Mouse (Mus musculus) hindbrain, postnatal 0 days (tissue): ENCODE data around the gene Gtse1. TPM values are rescaled to one million over a fixed set of nuclear protein-coding genes. Genes with fewer than 3 reads are reported as not detected.
A peak's percentile ranks its signal among the peaks of the same experiment; 100 is the strongest.

Source experiments
- ATAC-seq: fragments of 200-750 bp; cut with Nextera tagmentation; 2 replicates; pipeline ENCODE4 v1.8.0; 2017; ENCODE audit warnings: mild to moderate bottlenecking, moderate TSS enrichment, moderate library complexity
- DNase-seq: peaks from one replicate; pipeline ENCODE4 v3.0.0-alpha.2; 2015; ENCODE audit warnings: low spot score
- H3K27ac ChIP-seq: fragments of 300-500 bp; sonication (generic); 2 replicates; pipeline ENCODE4 v1.5.1; 2014; ENCODE audit warnings: mild to moderate bottlenecking
- H3K27me3 ChIP-seq: fragments of 300-500 bp; sonication (generic); 2 replicates; pipeline ENCODE4 v1.6.1; 2014; ENCODE audit warnings: low read length, mixed read lengths; ENCODE audit not compliant: insufficient read depth
- H3K36me3 ChIP-seq: fragments of 300-500 bp; sonication (generic); 2 replicates; pipeline ENCODE4 v1.6.1; 2014; ENCODE audit warnings: low read length, mixed read lengths; ENCODE audit not compliant: insufficient read depth
- H3K4me1 ChIP-seq: fragments of 300-500 bp; sonication (generic); 2 replicates; pipeline ENCODE4 v1.6.1; 2014; ENCODE audit warnings: antibody characterized with exemption, low read length, mixed read lengths; ENCODE audit not compliant: insufficient read depth
- H3K4me2 ChIP-seq: fragments of 300-500 bp; sonication (generic); 2 replicates; pipeline ENCODE4 v1.6.1; 2014; ENCODE audit warnings: low read depth, mild to moderate bottlenecking, low read length, moderate library complexity, mixed read lengths
- H3K4me3 ChIP-seq: fragments of 300-500 bp; sonication (generic); 2 replicates; pipeline ENCODE4 v1.5.1; 2014; ENCODE audit warnings: low read length
- H3K9ac ChIP-seq: fragments of 300-500 bp; sonication (generic); replicated peaks from 2 replicates; pipeline ENCODE4 v1.6.1; 2014; ENCODE audit warnings: mild to moderate bottlenecking, low read length, moderate library complexity, mixed read lengths
- H3K9me3 ChIP-seq: fragments of 300-500 bp; sonication (generic); 2 replicates; pipeline ENCODE4 v1.6.1; 2016; ENCODE audit warnings: low read length, mixed read lengths
- CTCF ChIP-seq: IDR thresholded peaks from 2 replicates; pipeline ENCODE4 v1.5.1; 2016; ENCODE audit warnings: antibody characterized with exemption, control low read depth, low read depth
- WGBS: fragments of 180-500 bp; shearing (Covaris S2); extraction: QIAGEN DNeasy Blood & Tissue Kit; methylation state at CpG from one replicate; pipeline ENCODE4 v1.1.7; 2014; 5-methylcytosine and 5-hydroxymethylcytosine counted together
- polyA plus RNA-seq: library from polyadenylated mRNA; unstranded; fragments of >200 nt; fragmentation: Nextera tagmentation; extraction: Ambion mirVana; gene quantifications from 2 replicates; pipeline ENCODE4 v1.2.1, GENCODE M21; 2015
- total RNA-seq: library from RNA; depleted of rRNA; stranded (reverse); fragments of >200 nt; gene quantifications from 2 replicates; pipeline ENCODE4 v1.2.3, GENCODE M21; 2014

The Gtse1 gene
- total and polyA plus RNA-seq, 2 experiments from 2014 or later, result 4.9 to 10.5 TPM

DNA sequence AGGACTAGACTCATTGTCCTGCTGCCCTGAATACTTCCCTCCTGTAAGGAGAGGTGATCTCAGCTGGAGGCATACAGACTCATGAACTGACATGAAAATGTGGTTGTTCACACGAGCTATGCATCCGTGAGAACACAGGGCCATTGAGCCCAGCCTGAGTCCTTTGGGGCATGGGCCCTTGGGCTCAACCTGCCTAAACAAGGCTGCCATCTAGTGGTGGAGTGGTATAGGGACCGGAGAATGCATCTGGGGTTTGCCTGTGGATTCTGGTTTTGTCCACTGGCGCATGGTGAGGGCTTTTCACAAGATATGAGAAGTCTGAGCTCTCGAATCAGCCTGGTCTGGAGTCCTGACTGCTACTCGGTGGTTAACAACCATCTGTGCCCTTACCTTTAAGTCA is 8.2 kb downstream of the Gtse1 start:
- Histone ChIP-seq H3K9me3 (no peaks in the 10 kb centered on the region), H3K27me3 (no peaks in the 10 kb centered on the region), H3K27ac (no peak overlapping the region), H3K36me3 (no peaks in the 10 kb centered on the region), H3K4me2 (no peak overlapping the region), H3K9ac (no peak overlapping the region), H3K4me1 (no peaks in the 10 kb centered on the region), H3K4me3 (no peak overlapping the region)
- DNase-seq (peak; percentile 80), ATAC-seq (peak; percentile 71)
- peak; percentile 93 for TF ChIP-seq CTCF
- 48% methylated on average over 6 of the region's 6 CpGs for WGBS

DNA sequence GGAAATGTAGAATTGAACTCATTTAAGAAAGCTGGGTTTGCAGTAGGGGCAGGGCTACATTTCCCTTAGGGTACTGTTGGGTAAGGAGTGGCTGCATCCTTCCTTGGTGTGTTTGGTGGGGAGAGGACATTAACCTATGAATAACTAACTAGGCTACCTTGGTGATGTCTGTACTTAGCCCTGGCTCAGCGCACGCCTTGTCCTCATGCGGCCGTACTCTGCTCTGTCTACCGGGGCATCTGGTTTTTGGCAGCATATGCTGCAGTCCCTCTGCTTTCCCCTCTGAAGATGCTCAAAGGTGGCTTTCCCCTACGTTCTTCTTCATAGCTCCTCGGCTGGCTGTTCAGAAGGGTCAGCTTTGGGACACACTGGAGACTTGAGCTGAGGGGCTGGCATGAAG is 17.8 kb downstream of the Gtse1 start:
- no peak overlapping the region for H3K27ac ChIP-seq
- H3K4me1 ChIP-seq, result peaks cover 14% of the 10 kb centered on the region; the same call in 1 of the 2 replicates
- WGBS, result 91% methylated on average over 7 of the region's 7 CpGs
- H3K4me3 ChIP-seq, result no peak overlapping the region
- no peak overlapping the region for H3K4me2 ChIP-seq
- DNase-seq, result no peak
- no peak for ATAC-seq
- no peaks in the 10 kb centered on the region for H3K9me3 ChIP-seq
- H3K9ac ChIP-seq, result no peak overlapping the region
- no peak for TF ChIP-seq CTCF
- H3K27me3 ChIP-seq, result no peaks in the 10 kb centered on the region
- H3K36me3 ChIP-seq, result peaks cover under 1% of the 10 kb centered on the region

DNA sequence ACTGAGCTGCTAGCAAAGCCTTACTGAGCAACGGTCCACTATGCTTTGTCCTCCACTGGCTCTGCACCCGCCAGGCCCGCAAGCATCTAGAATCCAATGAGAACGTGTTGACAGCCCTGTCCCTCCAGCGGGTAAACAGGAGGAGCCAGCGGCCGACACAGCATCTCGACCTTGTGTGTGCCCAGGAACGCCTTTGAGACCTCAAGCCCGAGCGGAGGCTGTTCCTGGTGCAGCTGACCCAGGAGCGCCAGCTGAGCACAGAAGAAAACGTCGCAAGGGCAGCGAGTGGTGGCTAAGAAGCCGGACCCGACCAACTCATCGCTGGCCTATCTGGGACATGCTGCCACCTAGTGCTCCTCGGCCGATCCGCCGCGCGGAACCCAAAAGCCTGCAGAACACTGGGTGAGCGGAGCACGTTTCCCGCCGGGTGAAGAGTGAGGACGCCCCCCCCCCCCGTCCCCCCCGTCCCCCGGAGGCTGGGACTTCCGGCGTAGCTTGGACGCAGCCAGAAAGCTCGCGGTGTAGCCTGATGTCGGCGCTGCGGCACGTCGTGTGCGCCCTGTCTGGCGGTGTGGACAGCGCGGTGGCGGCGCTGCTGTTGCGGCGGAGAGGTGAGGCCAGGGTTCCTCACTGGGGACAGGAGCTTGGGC is 19.4 kb downstream of the Gtse1 start, which contains the start of gene Trmu:
TSS of gene Trmu (plus strand) at position 465 of the 650 bp plus-strand sequence.
- Histone ChIP-seq H3K9ac (peak within 1 kb of the TSS; percentile 78), H3K9me3 (no peaks in the 10 kb centered on the region), H3K36me3 (peaks cover 16% of the 10 kb centered on the region), H3K4me2 (peak within 1 kb of the TSS; percentile 89), H3K4me1 (peaks cover 14% of the 10 kb centered on the region; the same call in 1 of the 2 replicates), H3K27me3 (no peaks in the 10 kb centered on the region), H3K4me3 (peak within 1 kb of the TSS; percentile 61), H3K27ac (peak within 1 kb of the TSS; percentile 93)
- DNase-seq (peak; percentile 97), ATAC-seq (peak; percentile 97)
- under 1% methylated on average over 48 of the region's 50 CpGs for WGBS
- TF ChIP-seq CTCF, result peak; percentile 77

DNA sequence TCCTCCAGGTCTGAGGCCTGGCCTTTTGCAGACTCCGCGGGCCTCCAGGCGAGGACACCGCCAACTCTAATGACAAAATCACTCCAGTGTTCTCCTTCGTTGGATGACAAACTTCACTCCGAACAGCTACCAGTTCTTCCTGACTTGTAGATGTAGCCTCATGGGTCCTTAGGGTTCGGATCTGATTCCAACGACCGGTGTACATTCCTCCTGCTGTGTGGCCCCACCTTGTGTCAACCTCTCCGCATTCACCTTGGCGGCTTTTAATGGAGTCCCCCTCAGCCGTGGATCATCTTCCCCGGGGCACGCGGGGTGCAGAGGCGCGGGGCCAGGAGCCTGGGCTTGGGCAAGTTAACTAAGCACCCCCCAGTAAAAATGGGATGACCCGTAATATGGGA is 20.0 kb downstream of the Gtse1 start:
- ATAC-seq (no peak; the same call in 1 of the 2 replicates), DNase-seq (no peak)
- Histone ChIP-seq H3K4me2 (peak overlapping the region; percentile 89), H3K27ac (peak overlapping the region; percentile 93), H3K36me3 (peaks cover 16% of the 10 kb centered on the region), H3K9me3 (no peaks in the 10 kb centered on the region), H3K4me3 (peak overlapping the region; percentile 61), H3K9ac (peak overlapping the region; percentile 78), H3K27me3 (no peaks in the 10 kb centered on the region), H3K4me1 (peaks cover 14% of the 10 kb centered on the region; the same call in 1 of the 2 replicates)
- WGBS, result under 1% methylated on average over 18 of the region's 18 CpGs
- TF ChIP-seq CTCF, result no peak

DNA sequence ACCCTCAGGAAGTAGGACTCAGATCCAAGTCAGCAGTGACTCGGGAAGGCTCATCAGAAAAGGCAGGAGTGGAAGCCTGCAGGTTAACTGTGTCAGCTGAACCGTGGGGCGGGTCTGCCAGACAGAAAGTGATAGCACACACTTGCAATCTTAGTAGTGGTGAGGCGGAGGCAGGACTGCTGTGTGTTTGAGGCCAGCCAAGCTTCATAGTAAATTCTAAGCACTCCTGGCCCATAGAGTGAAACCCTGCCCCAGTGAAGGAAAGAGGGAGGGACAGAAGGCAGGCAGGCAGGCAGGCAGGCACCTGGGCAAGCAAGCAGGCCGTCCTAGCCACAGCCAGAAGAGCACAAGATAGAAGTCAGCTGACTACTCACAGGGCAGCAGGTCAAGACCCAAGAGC is 26.1 kb downstream of the Gtse1 start:
- ATAC-seq, result no peak
- DNase-seq, result no peak
- Histone ChIP-seq H3K4me3 (no peak overlapping the region), H3K27ac (no peak overlapping the region), H3K4me2 (no peak overlapping the region), H3K9ac (no peak overlapping the region), H3K9me3 (no peaks in the 10 kb centered on the region), H3K27me3 (no peaks in the 10 kb centered on the region), H3K4me1 (peaks cover 4% of the 10 kb centered on the region; the same call in 1 of the 2 replicates), H3K36me3 (peaks cover 30% of the 10 kb centered on the region)
- no peak for TF ChIP-seq CTCF
- WGBS, result 96% methylated on average over 5 of the region's 5 CpGs

DNA sequence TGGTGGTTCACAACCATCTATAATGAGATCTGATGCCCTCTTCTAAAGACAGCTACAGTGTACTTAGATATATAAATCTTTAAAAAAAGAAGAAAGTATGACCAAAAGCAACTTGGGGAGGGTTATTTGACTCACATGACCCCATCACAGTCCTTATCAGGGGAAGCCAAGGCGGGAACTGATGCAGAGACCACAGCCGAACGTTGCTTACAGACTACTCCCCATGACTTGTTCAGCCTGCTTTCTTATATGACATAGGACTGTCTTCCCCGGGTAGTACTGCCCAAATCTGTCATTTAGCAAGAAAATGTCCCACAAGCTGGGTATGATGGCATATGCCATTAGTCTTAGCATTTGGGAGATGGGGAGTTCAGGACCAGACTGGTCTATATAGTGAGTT is 29.7 kb downstream of the Gtse1 start:
- no peaks in the 10 kb centered on the region for H3K27me3 ChIP-seq

DNA sequence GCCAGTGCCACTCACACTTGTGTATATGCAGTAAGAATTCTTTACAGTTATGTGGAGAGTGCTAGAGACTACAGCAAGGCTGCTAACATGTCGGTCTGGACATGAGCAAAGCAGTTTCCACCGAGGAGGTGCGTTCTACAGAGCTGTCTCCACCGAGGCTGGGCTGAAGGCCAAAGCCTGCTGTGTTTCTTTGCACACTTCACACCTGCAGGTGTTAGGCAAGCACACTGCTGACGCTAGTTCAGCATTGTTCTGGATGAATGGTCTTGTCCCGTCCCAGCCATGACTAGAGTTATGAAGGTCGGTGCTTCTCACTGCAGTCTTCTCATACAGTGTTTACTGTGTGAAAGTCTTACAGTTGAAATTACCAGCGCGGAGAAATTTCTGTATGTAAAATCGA is 32.4 kb downstream of the Gtse1 start:
- H3K27ac ChIP-seq, result peak overlapping the region; percentile 79; the same call in 1 of the 2 replicates
- DNase-seq (peak; percentile 67), ATAC-seq (peak; percentile 20; the same call in 1 of the 2 replicates)
- no peaks in the 10 kb centered on the region for H3K9me3 ChIP-seq
- no peak overlapping the region for H3K9ac ChIP-seq
- WGBS, result 33% methylated on average over 10 of the region's 10 CpGs
- peaks cover 23% of the 10 kb centered on the region for H3K36me3 ChIP-seq
- no peaks in the 10 kb centered on the region for H3K4me1 ChIP-seq
- no peak for TF ChIP-seq CTCF
- no peak overlapping the region for H3K4me3 ChIP-seq
- H3K27me3 ChIP-seq, result no peaks in the 10 kb centered on the region
- H3K4me2 ChIP-seq, result no peak overlapping the region

More for the DNA sequence above, 29.7 kb downstream of the Gtse1 start:
- DNase-seq (no peak), ATAC-seq (no peak)
- TF ChIP-seq CTCF, result no peak
- Histone ChIP-seq H3K9me3 (no peaks in the 10 kb centered on the region), H3K9ac (no peak overlapping the region), H3K4me3 (no peak overlapping the region), H3K4me1 (no peaks in the 10 kb centered on the region), H3K27ac (no peak overlapping the region), H3K36me3 (peaks cover 24% of the 10 kb centered on the region), H3K4me2 (no peak overlapping the region)
- WGBS, result 92% methylated on average over 4 of the region's 4 CpGs
